Mouse (Mus musculus) thymus, adult 2 months (tissue): ENCODE data around the gene Large2. TPM values are rescaled to one million over a fixed set of nuclear protein-coding genes. Genes with fewer than 3 reads are reported as not detected.

Source experiments
- DNase-seq: peaks from one replicate; pipeline ENCODE4 v3.0.0; 2021
- H3K27ac ChIP-seq: fragments of 200-500 bp; 2 replicates; pipeline ENCODE4 v1.5.1; 2012; ENCODE audit warnings: low read length, control low read depth; ENCODE audit not compliant: control insufficient read depth, insufficient read depth
- H3K27me3 ChIP-seq: fragments of 200-500 bp; 2 replicates; pipeline ENCODE4 v1.6.1; 2012; ENCODE audit warnings: mild to moderate bottlenecking, low read length, moderate library complexity, mixed read lengths; ENCODE audit not compliant: control insufficient read depth, insufficient read depth
- H3K36me3 ChIP-seq: fragments of 200-500 bp; 2 replicates; pipeline ENCODE4 v1.6.1; 2012; ENCODE audit warnings: mild to moderate bottlenecking, low read length, moderate library complexity; ENCODE audit not compliant: control insufficient read depth, insufficient read depth
- H3K4me1 ChIP-seq: fragments of 200-500 bp; replicated peaks from 2 replicates; pipeline ENCODE4 v1.6.1; 2012; ENCODE audit warnings: low read length; ENCODE audit not compliant: control insufficient read depth, insufficient read depth
- H3K4me3 ChIP-seq: fragments of 200-500 bp; 2 replicates; pipeline ENCODE4 v1.5.1; 2012; ENCODE audit warnings: mild to moderate bottlenecking, low read length, control low read depth, moderate library complexity; ENCODE audit not compliant: control insufficient read depth, insufficient read depth
- CTCF ChIP-seq: fragments of 200-500 bp; IDR thresholded peaks from 2 replicates; pipeline ENCODE4 v1.5.1; 2012; ENCODE audit warnings: mild to moderate bottlenecking, control low read depth, low read length, moderate library complexity, borderline replicate concordance; ENCODE audit not compliant: control insufficient read depth, poor library complexity, insufficient read depth; ENCODE audit errors: extremely low read depth
- POLR2A ChIP-seq: fragments of 200-500 bp; IDR thresholded peaks from 2 replicates; pipeline ENCODE4 v1.6.1; 2012; ENCODE audit warnings: mild to moderate bottlenecking, low read length, control low read depth, moderate library complexity; ENCODE audit not compliant: control insufficient read depth, poor library complexity, insufficient read depth; ENCODE audit errors: extremely low read depth
- WGBS: fragments of 180-500 bp; shearing (Covaris S2); methylation state at CpG from one replicate; pipeline ENCODE4 v1.1.7; 2018; 5-methylcytosine and 5-hydroxymethylcytosine counted together
- polyA plus RNA-seq: library from polyadenylated mRNA; depleted of rRNA; stranded (reverse); fragments of >200 nt; gene quantifications from 2 replicates; pipeline ENCODE4 v1.2.3, GENCODE M21; 2012

Gene Large2
- polyA plus RNA-seq, 1 experiment = 13.9 TPM

- Histone ChIP-seq H3K36me3 (no peaks in the 10 kb centered on the region), H3K4me3 (no peak overlapping the region), H3K27me3 (peaks cover 7% of the 10 kb centered on the region; the same call in 1 of the 2 replicates), H3K27ac (no peak overlapping the region), H3K4me1 (peaks cover 12% of the 10 kb centered on the region)
- no peak for TF ChIP-seq POLR2A
- TF ChIP-seq CTCF = no peak
- DNase-seq = no peak
- 78% methylated on average over 6 of the region's 6 CpGs for WGBS
Observed at GRCm38 (mm10) chr2:92390206-92390930, 15.7 kb upstream of the Large2 start.

GRCm38 (mm10) chr2:92389645-92390044, 15.0 kb upstream of the Large2 start:
- TF ChIP-seq CTCF = no peak
- no peak for TF ChIP-seq POLR2A
- no peak overlapping the region for H3K4me3 ChIP-seq
- 52% methylated on average over 10 of the region's 10 CpGs for WGBS
- peaks cover 12% of the 10 kb centered on the region for H3K4me1 ChIP-seq
- H3K27me3 ChIP-seq = peaks cover 7% of the 10 kb centered on the region; the same call in 1 of the 2 replicates
- DNase-seq = no peak
- H3K36me3 ChIP-seq = no peaks in the 10 kb centered on the region
- H3K27ac ChIP-seq = no peak overlapping the region

GRCm38 (mm10) chr2:92388891-92389641, 14.4 kb upstream of the Large2 start:
- TF ChIP-seq POLR2A = no peak
- no peak for TF ChIP-seq CTCF
- peaks cover 7% of the 10 kb centered on the region; the same call in 1 of the 2 replicates for H3K27me3 ChIP-seq
- WGBS = 5% methylated on average over 61 of the region's 62 CpGs
- H3K4me3 ChIP-seq = peak overlapping the region; percentile 40
- DNase-seq = peak; percentile 49
- H3K27ac ChIP-seq = no peak overlapping the region
- H3K4me1 ChIP-seq = peaks cover 18% of the 10 kb centered on the region
- no peaks in the 10 kb centered on the region for H3K36me3 ChIP-seq

GRCm38 (mm10) chr2:92388081-92388517, 13.4 kb upstream of the Large2 start:
- Histone ChIP-seq H3K36me3 (no peaks in the 10 kb centered on the region), H3K27me3 (peaks cover 7% of the 10 kb centered on the region; the same call in 1 of the 2 replicates), H3K4me1 (peaks cover 27% of the 10 kb centered on the region), H3K27ac (no peak overlapping the region), H3K4me3 (no peak overlapping the region)
- DNase-seq = no peak
- 94% methylated on average over 3 of the region's 3 CpGs for WGBS
- TF ChIP-seq POLR2A (no peak), CTCF (no peak)

- TF ChIP-seq CTCF (no peak), POLR2A (no peak)
- no peak overlapping the region for H3K27ac ChIP-seq
- no peak overlapping the region for H3K4me3 ChIP-seq
- peaks cover 29% of the 10 kb centered on the region for H3K4me1 ChIP-seq
- H3K36me3 ChIP-seq = no peaks in the 10 kb centered on the region
- DNase-seq = no peak
- peaks cover 7% of the 10 kb centered on the region; the same call in 1 of the 2 replicates for H3K27me3 ChIP-seq
- 83% methylated on average over 4 of the region's 4 CpGs for WGBS
Observed at GRCm38 (mm10) chr2:92387646-92388045, 13.0 kb upstream of the Large2 start.

- 95% methylated on average over 30 of the region's 30 CpGs for whole genome bisulfite sequencing
- Histone ChIP-seq H3K4me1 (peaks cover 29% of the 10 kb centered on the region), H3K27me3 (peaks cover 7% of the 10 kb centered on the region; the same call in 1 of the 2 replicates), H3K36me3 (no peaks in the 10 kb centered on the region), H3K27ac (no peak overlapping the region), H3K4me3 (no peak overlapping the region)
- TF ChIP-seq CTCF (no peak), POLR2A (no peak)
- DNase-seq = no peak
Observed at GRCm38 (mm10) chr2:92386821-92387570, 12.3 kb upstream of the Large2 start.
